Mouse (Mus musculus) heart, adult 2 months (tissue): Measurements from ENCODE around the gene Rab5c.

Experiments
- CTCF ChIP-seq: fragments of 200-600 bp; IDR thresholded peaks from 2 replicates; pipeline ENCODE4 v1.8.1; 2022; ENCODE audit warnings: antibody characterized with exemption, mild to moderate bottlenecking, moderate library complexity
- POLR2A ChIP-seq: fragments of 200-500 bp; IDR thresholded peaks from 2 replicates; pipeline ENCODE4 v1.6.1; 2011; ENCODE audit warnings: mild to moderate bottlenecking, low read depth, low read length, control low read depth; ENCODE audit not compliant: insufficient read depth

DNA sequence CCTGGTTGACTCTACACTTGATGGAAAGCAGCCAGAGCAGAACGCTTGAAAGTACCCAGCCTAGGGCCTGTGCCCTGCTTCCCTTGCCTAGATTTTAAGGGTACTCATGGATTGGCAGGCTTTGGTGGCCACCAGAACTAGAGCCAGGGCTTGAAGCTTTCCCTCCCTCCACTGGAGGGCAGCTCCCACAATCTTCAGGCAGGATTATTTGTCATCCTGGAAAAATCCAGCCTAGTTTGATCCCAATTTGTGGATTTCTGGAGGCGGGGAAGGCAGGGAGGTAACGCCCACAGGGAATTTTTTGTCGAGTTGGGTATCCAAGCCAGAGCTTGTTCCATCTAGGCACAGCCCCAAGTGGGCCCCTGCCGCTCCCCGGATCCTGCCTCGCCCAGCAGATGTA is 47.6 kb downstream of the Rab5c start:
- TF ChIP-seq POLR2A (no peak), CTCF (peak; percentile 29)
